Mouse (Mus musculus): ENCODE results near the gene Uox. TPM values are rescaled to one million over a fixed set of nuclear protein-coding genes. Genes with fewer than 3 reads are reported as not detected.

Uox gene
- total RNA-seq (2023; ENCODE audit: inconsistent age): not detected in 4 replicates

DNA sequence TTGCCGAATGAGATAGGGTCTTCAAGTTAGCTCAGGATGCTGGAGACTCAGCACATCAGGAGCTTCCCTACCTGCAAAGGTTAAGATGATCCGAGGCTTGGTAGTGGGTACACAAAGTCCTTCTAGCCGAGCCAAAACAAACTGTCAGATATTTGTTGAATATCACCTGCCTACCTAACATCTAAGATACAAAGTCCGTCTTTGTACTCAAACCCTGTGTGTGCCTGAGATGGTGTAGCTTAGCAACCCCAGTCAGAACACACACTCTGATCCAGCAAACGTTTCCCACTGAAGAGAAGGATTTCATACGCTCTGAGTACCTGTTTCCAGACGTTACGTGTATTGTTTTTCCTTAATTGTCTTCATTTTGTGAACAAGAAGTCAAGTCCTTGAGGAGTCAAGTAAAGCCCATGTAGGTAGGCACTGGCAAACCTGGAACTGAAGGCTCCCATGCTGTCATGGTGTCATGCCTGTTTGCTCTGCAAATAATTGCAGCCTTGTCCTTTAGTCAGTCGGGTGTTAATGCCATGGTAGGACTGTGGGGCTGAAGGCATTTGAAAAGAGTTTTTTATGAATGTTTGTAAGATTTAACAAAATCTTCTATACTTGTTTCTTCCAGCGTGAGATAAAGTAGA is at the start of gene Uox:
Gene Uox, plus strand, starts transcription at position 279 of the 635 bp plus-strand sequence.

DNA sequence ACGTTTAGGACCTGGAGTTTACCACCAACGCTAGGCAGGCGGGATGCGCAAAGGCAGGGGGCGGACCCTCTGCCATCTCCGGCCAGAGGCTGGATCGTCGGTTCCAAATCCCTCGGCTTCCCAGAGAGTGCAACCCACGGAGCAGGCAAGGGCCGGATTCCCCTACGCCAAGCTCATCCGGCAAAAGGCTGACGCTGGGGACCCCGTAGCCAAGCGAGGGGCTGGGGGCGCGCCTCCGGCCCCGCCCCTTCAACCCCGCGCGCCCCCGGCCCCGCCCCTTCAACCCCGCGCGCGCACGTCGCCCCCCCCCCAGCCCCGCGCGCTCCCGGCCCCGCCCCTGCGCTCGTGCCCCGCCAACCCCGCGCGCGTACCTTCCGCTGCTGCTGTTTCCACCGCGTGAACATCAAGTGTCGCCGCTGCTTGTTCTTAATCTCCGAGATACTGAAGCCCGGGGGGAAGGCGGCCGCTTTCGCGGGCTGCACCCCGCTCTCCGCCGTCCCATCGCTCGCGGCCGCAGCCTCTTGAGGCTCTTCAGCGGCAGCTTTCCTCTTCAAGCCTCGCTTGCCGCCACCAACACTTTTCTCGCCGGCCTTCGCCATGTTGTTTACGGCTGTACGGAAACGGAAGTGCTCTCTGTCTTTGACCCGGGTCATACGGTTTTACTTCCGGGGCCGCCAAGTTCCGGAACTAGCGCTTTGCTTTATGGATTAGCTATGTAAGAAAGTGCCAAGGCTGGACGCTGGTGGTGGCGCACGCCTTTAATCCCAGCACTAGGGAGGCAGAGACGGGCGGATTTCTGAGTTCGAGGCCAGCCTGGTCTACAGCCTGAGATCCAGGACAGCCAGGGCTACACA is 49.2 kb upstream of the Uox start, which contains the start of gene Rpf1:
Gene Rpf1, minus strand, starts transcription at position 632 of the 854 bp plus-strand sequence.

DNA sequence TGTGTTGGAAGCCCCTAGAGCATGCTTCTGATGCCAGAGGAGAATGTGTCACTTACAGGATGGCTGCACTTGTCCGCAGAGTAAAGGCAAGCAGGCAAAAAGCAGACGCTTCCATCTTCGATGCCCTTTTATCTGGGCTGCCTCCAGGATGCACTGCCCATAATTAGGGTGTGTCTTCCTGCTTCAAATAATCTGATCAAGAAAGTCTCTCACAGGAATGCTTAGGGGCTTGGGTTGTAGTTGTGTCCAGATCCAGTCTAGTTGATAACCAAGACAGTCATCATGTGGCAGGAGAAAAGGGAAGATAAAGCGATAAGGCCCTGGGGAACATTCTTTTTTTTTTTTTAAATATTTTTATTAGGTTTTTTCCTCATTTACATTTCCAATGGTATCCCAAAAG is 45.3 kb downstream of the Uox start, which contains the start of gene Dnase2b:
Gene Dnase2b, minus strand, starts transcription at position 101 of the 400 bp plus-strand sequence.

DNA sequence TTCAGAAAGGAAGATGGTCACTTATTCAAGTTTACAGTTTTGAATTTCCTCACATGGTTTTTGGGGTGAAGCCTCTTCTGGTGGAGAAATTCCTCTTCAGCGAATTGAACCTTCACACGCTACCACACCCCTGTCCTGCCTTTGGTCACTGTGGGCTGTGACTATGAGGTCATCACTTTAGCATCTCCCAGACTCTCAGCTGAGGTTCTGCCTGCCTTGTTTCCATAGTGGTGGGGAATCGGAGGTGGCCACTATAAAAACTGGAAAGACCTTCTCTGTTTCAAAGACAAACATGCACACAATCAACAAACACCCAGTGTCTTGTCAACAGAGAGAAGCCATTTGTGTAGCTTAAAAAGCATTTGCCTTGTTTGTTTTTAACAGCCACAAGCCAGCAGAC is 81.0 kb downstream of the Uox start, which contains the start of gene 4930503B20Rik:
Gene 4930503B20Rik, minus strand, starts transcription at position 101 of the 400 bp plus-strand sequence.

Other genes starting within 250 kb of the Uox start
- gene Ssx2ip, start 165.8 kb upstream of the Uox start, total RNA-seq (2023; ENCODE audit: inconsistent age): 1.9 to 3.5 TPM (median 2.1 TPM) in 4 replicates
- 10.5 to 11.1 TPM (median 10.9 TPM) in 4 replicates for gene Ctbs, start 120.6 kb upstream of the Uox start, total RNA-seq (2023; ENCODE audit: inconsistent age)
- gene Spata1, start 70.7 kb upstream of the Uox start, total RNA-seq (2023; ENCODE audit: inconsistent age): 5.7 to 11.1 TPM (median 6.4 TPM) in 4 replicates
- 110 to 143 TPM (median 138 TPM) in 4 replicates for gene Gng5, start 70.6 kb upstream of the Uox start, total RNA-seq (2023; ENCODE audit: inconsistent age)
- gene Rpf1, start 49.0 kb upstream of the Uox start, total RNA-seq (2023; ENCODE audit: inconsistent age): 87.1 to 100 TPM (median 92.2 TPM) in 4 replicates
- not detected in 4 replicates for gene Dnase2b, start 45.2 kb downstream of the Uox start, total RNA-seq (2023; ENCODE audit: inconsistent age)
- not detected in 4 replicates for gene 4930503B20Rik, start 80.9 kb downstream of the Uox start, total RNA-seq (2023; ENCODE audit: inconsistent age)
- not detected in 4 replicates for gene Samd13, start 115.2 kb downstream of the Uox start, total RNA-seq (2023; ENCODE audit: inconsistent age)
- 81.7 to 94.8 TPM (median 87.7 TPM) in 4 replicates for gene Prkacb, start 242.6 kb downstream of the Uox start, total RNA-seq (2023; ENCODE audit: inconsistent age)

Data from B cell, adult (primary cell).